Mouse (Mus musculus): ENCODE measurements around the gene Akap13. TPM values are rescaled to one million over a fixed set of nuclear protein-coding genes. Genes with fewer than 3 reads are reported as not detected.

Akap13 gene
- polyA plus RNA-seq, 1 experiment = 5.4 TPM

DNA sequence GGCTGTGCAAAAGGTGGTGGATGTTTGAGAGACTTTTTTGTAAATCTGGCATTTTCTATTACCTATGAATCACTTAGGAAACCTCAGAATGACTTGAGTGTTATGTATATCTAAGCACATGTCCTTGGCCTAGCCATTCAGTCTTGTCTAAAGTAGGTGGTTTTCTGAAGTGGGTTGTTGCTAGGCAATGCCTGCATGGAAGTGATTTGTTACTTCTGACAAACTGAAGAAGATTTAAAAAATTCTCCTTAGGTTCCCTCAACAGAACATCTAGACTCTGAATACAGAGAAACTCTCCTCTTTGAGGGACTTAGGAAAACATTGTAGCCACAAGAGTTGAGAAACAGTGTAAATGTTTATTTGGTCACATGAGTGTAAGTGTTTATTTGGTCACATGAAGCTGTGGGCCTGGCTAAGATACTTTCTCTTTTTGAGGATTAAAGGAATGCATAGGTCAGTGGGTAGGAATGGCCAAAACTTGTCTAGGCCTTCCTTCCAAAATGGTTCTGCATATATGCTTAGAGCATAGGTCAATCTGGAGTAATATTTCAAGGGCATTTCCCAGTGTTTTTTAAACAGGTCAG, 8.3 kb downstream of the Akap13 start:
- no peak for DNase-seq
- H3K4me1 ChIP-seq (ENCODE audit: control insufficient read depth, insufficient read depth, low read length) = no peaks in the 10 kb centered on the region
- H3K27me3 ChIP-seq (ENCODE audit: control insufficient read depth, insufficient read depth, low read length) = no peaks in the 10 kb centered on the region
- H3K4me3 ChIP-seq (replicated peaks; ENCODE audit: insufficient read depth, low read depth, low read length) = no peak overlapping the region
- TF ChIP-seq POLR2A (IDR thresholded peaks at IDR 0.05; ENCODE audit: borderline replicate concordance, insufficient read depth, low read length) (no peak), CTCF (IDR thresholded peaks at IDR 0.05; ENCODE audit: borderline replicate concordance, insufficient read depth, low read depth, low read length) (no peak)
- H3K27ac ChIP-seq (ENCODE audit: insufficient read depth, low read length) = no peak overlapping the region

DNA sequence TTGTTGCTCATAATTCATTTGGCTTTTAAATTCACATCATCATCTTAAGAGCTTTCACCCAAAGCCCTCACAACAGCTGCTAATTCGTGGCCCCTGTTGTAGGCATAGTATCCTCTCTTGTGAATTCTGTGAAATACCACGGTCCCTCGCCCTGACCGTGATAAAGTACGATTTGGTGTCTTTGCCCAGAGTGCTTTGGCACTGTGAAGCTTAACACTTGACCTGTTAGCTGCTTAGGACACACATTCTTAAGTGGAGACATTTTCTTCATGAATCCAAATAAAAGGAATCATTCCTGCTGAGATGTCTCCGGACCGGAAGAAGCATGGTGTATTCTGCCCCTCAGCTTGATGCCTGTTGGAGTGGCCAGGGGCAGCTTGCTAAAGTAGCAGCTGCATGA, 12.5 kb downstream of the Akap13 start:
- no peaks in the 10 kb centered on the region for H3K27me3 ChIP-seq (ENCODE audit: control insufficient read depth, insufficient read depth, low read length)
- TF ChIP-seq CTCF (IDR thresholded peaks at IDR 0.05; ENCODE audit: borderline replicate concordance, insufficient read depth, low read depth, low read length) = no peak
- no peak for TF ChIP-seq POLR2A (IDR thresholded peaks at IDR 0.05; ENCODE audit: borderline replicate concordance, insufficient read depth, low read length)
- H3K4me1 ChIP-seq (ENCODE audit: control insufficient read depth, insufficient read depth, low read length) = no peaks in the 10 kb centered on the region
- no peak for DNase-seq
- no peak overlapping the region for H3K4me3 ChIP-seq (replicated peaks; ENCODE audit: insufficient read depth, low read depth, low read length)
- 52% methylated on average over 7 of the region's 7 CpGs for WGBS
- H3K27ac ChIP-seq (ENCODE audit: insufficient read depth, low read length) = no peak overlapping the region

DNA sequence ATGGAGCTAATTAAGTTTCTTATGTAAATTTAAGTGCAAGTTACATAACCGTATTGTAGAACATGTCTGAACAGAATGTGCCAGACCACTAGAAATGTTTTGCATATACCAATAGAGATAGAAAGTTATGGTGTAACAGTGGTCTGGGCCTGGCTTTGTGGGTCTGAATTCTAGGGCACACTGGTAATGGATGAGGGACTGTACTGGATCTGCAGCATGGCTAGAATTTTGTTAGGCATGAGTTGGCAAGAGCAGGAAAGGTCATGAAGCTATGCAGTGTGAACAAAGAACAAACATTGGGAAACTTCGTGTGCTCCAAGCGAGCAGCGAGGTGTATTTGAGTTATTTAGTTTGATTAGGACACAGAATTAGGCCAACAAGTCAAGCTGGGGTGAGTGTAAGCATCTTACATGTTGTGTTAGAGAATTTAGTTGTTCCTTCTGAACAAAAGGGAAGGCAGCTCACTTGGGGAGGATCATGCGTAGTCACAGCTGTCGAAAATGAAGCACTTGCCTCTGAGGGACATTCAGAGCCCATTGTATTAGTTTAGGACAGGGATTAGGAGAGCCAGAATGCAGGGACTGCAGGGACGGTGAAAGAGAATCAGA, 15.1 kb downstream of the Akap13 start:
- Histone ChIP-seq H3K27ac (ENCODE audit: insufficient read depth, low read length) (no peak overlapping the region), H3K4me3 (replicated peaks; ENCODE audit: insufficient read depth, low read depth, low read length) (no peak overlapping the region), H3K4me1 (ENCODE audit: control insufficient read depth, insufficient read depth, low read length) (no peaks in the 10 kb centered on the region), H3K27me3 (ENCODE audit: control insufficient read depth, insufficient read depth, low read length) (no peaks in the 10 kb centered on the region)
- WGBS = 60% methylated on average over 7 of the region's 7 CpGs
- no peak for DNase-seq
- TF ChIP-seq POLR2A (IDR thresholded peaks at IDR 0.05; ENCODE audit: borderline replicate concordance, insufficient read depth, low read length) (no peak), CTCF (IDR thresholded peaks at IDR 0.05; ENCODE audit: borderline replicate concordance, insufficient read depth, low read depth, low read length) (no peak)

DNA sequence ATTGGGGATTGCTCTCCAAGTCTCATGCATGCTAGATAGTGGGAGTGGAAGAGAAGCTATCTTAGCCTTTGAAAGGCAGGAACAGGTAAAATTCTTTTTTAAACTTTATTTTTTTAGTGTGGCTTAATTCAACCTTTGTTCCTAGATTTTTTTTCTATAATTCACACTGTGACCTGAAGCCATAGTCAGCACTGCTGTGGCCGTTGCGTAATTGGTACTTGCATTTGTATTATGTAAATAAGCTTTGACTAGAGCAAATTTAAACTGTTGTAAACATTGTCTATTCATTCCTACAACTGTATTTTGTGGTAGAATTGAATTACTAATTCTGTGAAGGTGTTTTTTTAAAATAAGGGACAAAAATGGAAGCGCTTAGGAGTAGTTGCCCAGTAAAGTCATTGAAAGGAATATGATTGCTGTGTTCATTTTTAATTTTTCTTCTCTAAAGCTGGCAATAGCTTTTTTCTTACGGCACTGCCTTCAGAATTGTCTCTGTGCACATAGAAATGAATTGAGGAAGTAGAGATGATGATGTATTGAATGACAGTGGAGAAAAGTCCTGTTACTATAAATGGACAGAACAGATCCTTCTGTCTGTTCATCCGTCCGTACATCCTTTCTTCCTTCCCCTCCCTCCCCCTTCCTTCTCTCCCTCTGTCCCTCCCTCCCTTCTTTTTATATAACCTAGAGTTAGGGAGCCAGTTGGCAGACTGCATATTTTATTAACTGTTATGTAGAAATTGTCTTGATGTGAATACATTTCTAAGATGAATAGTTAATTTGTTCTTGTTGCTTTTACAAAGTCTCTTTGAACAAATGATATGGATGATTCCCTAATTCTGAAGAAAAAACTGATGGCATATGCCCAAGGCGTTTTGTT, 17.2 kb downstream of the Akap13 start:
- no peak for TF ChIP-seq POLR2A (IDR thresholded peaks at IDR 0.05; ENCODE audit: borderline replicate concordance, insufficient read depth, low read length)
- TF ChIP-seq CTCF (IDR thresholded peaks at IDR 0.05; ENCODE audit: borderline replicate concordance, insufficient read depth, low read depth, low read length) = no peak
- no peaks in the 10 kb centered on the region for H3K27me3 ChIP-seq (ENCODE audit: control insufficient read depth, insufficient read depth, low read length)
- no peak overlapping the region for H3K27ac ChIP-seq (ENCODE audit: insufficient read depth, low read length)
- DNase-seq = no peak
- no peak overlapping the region for H3K4me3 ChIP-seq (replicated peaks; ENCODE audit: insufficient read depth, low read depth, low read length)
- 74% methylated on average over 7 of the region's 7 CpGs for whole genome bisulfite sequencing
- H3K4me1 ChIP-seq (ENCODE audit: control insufficient read depth, insufficient read depth, low read length) = no peaks in the 10 kb centered on the region

DNA sequence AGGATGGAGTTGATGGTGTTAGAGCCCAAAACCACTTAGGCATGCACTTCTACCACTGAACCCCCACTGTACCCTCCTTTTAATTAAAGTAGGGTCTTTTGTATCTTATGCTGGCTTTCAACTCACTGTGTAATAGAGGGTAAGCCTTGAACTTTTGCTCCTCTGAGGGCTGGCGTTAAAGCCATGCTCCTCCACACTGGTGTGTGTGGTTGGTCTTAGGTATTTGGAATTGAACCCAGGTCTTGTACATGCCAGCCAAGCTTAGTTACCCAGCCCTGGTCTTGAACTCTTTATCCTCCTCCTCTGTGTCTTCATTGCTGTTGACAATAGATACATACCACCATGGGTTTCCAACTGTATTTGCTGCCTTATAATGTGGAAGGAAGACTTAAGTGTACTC, 18.0 kb downstream of the Akap13 start:
- Histone ChIP-seq H3K27ac (ENCODE audit: insufficient read depth, low read length) (no peak overlapping the region), H3K4me1 (ENCODE audit: control insufficient read depth, insufficient read depth, low read length) (no peaks in the 10 kb centered on the region), H3K4me3 (replicated peaks; ENCODE audit: insufficient read depth, low read depth, low read length) (no peak overlapping the region), H3K27me3 (ENCODE audit: control insufficient read depth, insufficient read depth, low read length) (no peaks in the 10 kb centered on the region)
- WGBS = 83% methylated on average over 1 of the region's 1 CpGs
- no peak for DNase-seq
- no peak for TF ChIP-seq CTCF (IDR thresholded peaks at IDR 0.05; ENCODE audit: borderline replicate concordance, insufficient read depth, low read depth, low read length)
- TF ChIP-seq POLR2A (IDR thresholded peaks at IDR 0.05; ENCODE audit: borderline replicate concordance, insufficient read depth, low read length) = no peak

DNA sequence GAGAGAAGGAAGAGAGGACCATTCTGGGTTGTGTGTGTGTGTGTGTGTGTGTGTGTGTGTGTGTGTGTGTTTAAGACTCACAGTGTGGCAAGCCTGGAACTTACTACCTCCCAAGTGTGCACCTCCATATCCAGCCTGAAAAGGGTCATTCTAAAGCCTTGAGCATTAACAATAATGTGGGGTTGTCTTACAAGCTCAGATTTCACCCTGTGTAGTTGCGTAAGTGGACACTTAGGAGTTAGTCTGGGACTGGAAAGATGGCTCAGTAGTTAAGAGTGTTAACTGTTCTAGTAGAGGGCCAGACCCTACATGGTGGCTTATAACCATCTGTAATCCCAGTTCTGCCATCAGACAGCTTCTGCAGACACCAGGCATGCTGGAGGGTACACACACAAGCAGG, 18.7 kb downstream of the Akap13 start:
- no peaks in the 10 kb centered on the region for H3K27me3 ChIP-seq (ENCODE audit: control insufficient read depth, insufficient read depth, low read length)
- no peaks in the 10 kb centered on the region for H3K4me1 ChIP-seq (ENCODE audit: control insufficient read depth, insufficient read depth, low read length)
- TF ChIP-seq CTCF (IDR thresholded peaks at IDR 0.05; ENCODE audit: borderline replicate concordance, insufficient read depth, low read depth, low read length) = no peak
- no peak for TF ChIP-seq POLR2A (IDR thresholded peaks at IDR 0.05; ENCODE audit: borderline replicate concordance, insufficient read depth, low read length)
- H3K4me3 ChIP-seq (replicated peaks; ENCODE audit: insufficient read depth, low read depth, low read length) = no peak overlapping the region
- no peak overlapping the region for H3K27ac ChIP-seq (ENCODE audit: insufficient read depth, low read length)
- WGBS = 97% methylated on average over 1 of the region's 1 CpGs
- DNase-seq = no peak

DNA sequence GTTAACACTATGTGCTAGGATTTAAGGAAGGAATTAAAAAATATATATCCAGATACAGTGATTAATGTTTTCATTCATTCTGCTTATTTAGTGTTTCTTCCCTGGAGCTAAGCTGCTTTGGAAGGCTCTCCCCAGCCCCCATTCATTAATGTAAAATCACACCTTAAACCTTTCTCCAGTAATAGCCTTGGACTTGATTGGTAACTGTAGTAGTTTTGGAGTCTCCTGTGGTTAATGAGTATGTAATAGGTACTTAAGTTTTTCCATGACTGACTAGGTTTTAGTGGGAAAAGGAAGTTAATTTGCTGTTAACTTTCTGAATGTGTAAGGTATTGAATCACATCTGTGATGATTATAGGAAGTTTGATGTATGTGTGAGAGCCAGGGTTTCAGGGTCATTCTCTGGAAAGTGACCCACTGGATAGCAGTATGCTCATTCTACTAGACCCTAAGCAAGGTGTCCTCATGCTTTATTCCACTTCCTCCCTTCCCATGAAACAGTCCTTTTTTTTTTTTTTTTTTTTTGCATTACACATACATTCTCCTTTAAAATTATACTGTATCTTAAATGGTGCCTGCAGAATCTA, 19.3 kb downstream of the Akap13 start:
- no peaks in the 10 kb centered on the region for H3K4me1 ChIP-seq (ENCODE audit: control insufficient read depth, insufficient read depth, low read length)
- no peak for DNase-seq
- TF ChIP-seq POLR2A (IDR thresholded peaks at IDR 0.05; ENCODE audit: borderline replicate concordance, insufficient read depth, low read length) (no peak), CTCF (IDR thresholded peaks at IDR 0.05; ENCODE audit: borderline replicate concordance, insufficient read depth, low read depth, low read length) (no peak)
- H3K4me3 ChIP-seq (replicated peaks; ENCODE audit: insufficient read depth, low read depth, low read length) = no peak overlapping the region
- no peak overlapping the region for H3K27ac ChIP-seq (ENCODE audit: insufficient read depth, low read length)
- H3K27me3 ChIP-seq (ENCODE audit: control insufficient read depth, insufficient read depth, low read length) = no peaks in the 10 kb centered on the region

Data from cerebellum, adult 2 months (tissue).